Mouse (Mus musculus) heart, postnatal 14 days (tissue): ENCODE measurements around the gene Ick. TPM values are rescaled to one million over a fixed set of nuclear protein-coding genes. Genes with fewer than 3 reads are reported as not detected.
"Not testable (repeated sequence)": the region's sequence is repeated elsewhere in the genome, so short reads cannot be mapped to it uniquely, and the experiment has no call there.

Experiments
- DNase-seq, 2 experiments: peaks; one replicate each; pipeline ENCODE4 v3.0.0; 2021 to 2022
- intact Hi-C: fragments of 180-260 bp; cut with DNase I; formaldehyde crosslinking; loops from one replicate; pipeline ENCODE4 v1.15.1; 2025
- total RNA-seq, 2 experiments: library from RNA; stranded (reverse); gene quantifications; 2 replicates each; pipeline ENCODE4 v1.2.3; 2021

Gene Ick
- total RNA-seq, 2 experiments from 2014 or later, result 16.2 to 16.6 TPM

DNA sequence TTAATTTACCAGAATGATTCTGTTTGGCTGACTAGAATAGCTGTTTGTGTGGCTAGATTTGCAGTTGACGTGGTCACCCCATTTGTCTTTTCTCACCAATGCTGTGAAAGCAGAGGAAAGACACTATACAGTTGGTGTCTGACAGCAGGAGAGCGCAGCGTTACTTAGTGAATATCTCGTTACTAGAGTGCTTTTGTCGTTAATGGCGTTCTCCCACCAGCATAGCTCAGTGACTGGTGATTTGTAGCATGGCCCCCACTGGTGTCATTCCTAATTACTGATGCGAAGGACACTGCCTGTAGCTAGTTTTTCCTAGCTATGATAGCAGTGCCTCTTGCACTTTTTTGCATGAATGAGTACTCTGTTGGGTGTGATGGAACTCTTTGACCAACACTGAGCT is 26.7 kb downstream of the Ick start:
- intact Hi-C loops, result no loop called here
- DNase-seq, result no peak

- peak; percentile 25 to 40 for DNase-seq
Observed at GRCm38 (mm10) chr9:78138044-78138676, 29.2 kb downstream of the Ick start.

DNA sequence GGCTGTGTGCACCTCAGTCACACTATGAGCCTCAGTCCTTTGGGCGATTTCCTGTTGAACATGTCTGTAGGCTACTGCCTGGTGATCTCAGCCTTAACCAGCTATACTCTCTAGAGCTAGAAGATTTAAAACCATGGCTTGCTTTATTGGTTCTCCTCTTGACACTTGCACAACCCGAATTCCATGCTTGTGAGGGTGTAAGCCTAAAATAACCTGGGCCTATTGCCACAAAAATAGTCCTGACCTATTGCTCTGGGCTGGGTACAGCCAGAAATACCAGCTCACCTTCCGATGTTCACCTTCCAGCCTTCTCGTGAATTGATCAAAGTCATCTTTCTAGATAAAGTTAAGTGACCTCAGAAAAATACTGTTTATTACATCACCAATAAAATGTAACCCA is 30.5 kb downstream of the Ick start:
- peak in 1 of 2 experiments; percentile 40 for DNase-seq
- intact Hi-C loops, result no loop called here

More at GRCm38 (mm10) chr9:78138044-78138676, 29.2 kb downstream of the Ick start:
- intact Hi-C loops, result no loop called here

DNA sequence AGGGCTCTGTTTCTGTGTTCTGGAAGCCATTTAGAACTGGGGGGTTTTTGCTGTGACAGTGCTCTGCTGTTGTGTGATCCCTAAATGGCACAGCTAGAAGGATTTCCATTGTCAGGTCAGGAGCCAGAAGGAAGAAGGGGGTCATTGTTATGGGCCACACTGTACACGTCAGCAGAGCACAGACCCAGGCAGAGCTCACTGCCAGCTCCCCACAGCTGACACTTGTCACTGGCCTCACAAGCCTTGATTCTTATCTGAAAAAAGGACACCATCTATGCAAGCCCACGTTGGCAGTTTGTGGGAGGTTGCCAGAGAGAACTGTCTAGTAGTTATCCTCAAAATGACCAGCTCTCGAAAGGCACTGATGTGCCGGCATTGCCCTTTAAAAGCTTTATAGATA is 37.1 kb downstream of the Ick start:
- intact Hi-C loops, result no loop called here
- DNase-seq, result no peak

GRCm38 (mm10) chr9:78146627-78147026 is 37.6 kb downstream of the Ick start:
- DNase-seq, result no peak
- intact Hi-C loops, result no loop called here

DNA sequence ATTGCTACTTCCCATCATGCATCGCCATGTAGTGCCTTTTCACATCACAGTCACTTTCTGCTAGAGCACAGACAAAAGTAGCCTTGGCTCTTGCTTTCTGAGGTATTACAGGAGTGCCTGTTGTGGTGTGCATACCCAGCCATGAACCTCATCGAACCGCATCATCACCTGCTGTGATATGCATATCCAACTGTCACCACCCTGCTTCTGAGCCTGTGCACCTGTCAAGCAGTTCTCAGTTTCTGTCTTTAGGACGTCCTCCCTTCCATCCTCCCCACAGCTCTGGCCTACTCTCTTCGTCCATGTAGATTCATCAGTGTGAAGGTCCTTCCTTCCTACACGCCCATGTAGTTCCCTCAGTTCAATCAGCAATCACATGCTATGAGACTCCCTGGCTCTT is 39.2 kb downstream of the Ick start:
- no peak for DNase-seq
- intact Hi-C loops, result no loop called here

GRCm38 (mm10) chr9:78149770-78150169 is 40.8 kb downstream of the Ick start:
- DNase-seq, intact Hi-C loops: not testable (repeated sequence)

- intact Hi-C loops, result loop anchor here (1.0 kb wide), 1 partner anchor 41 kb away; no protein-coding TSS in a partner anchor
- DNase-seq, result no peak
Observed at GRCm38 (mm10) chr9:78154211-78154977, 45.4 kb downstream of the Ick start.

DNA sequence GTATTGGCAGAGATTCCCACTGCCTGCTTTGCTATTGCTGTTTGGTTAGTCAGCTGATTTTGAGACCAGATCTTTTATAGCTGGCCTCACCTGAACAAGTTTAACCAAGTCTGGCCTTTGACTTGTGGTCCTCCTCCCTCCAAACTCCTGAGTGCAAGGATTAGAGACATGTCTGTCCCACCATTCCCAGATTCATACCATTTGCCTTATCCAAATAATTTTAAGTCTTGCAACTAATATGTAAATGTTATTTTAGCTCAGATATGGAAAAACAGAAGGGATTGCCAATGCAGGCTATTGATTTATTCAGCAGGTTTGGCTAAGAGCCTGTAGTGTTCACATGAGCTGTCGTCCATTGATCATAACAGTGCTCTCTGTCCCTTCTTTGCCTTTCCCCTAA is 48.2 kb downstream of the Ick start:
- intact Hi-C loops, result no loop called here
- no peak for DNase-seq

- no peak for DNase-seq
- intact Hi-C loops, result no loop called here
Observed at GRCm38 (mm10) chr9:78163291-78163690, 54.3 kb downstream of the Ick start.

DNA sequence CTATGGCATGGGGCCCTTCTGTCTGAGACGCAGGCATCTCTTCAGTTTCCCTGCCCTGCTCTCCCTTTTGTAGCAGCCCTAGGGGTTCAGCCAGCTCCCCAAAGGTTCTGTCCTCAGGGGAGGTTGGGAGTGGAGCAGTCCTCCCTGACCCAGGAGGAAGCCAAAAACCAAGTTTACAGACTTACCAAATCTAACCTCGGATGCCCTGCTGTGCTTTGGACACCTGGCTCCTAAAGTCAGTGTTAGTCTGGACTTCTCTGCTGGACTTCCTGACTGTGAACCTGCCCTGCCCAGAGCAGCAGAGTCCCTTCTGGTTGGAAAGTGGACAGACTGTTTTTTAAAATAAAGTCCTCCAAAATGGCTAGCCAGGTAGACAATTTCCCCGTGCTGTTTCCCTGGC is 55.7 kb downstream of the Ick start:
- no peak for DNase-seq
- intact Hi-C loops, result no loop called here

DNA sequence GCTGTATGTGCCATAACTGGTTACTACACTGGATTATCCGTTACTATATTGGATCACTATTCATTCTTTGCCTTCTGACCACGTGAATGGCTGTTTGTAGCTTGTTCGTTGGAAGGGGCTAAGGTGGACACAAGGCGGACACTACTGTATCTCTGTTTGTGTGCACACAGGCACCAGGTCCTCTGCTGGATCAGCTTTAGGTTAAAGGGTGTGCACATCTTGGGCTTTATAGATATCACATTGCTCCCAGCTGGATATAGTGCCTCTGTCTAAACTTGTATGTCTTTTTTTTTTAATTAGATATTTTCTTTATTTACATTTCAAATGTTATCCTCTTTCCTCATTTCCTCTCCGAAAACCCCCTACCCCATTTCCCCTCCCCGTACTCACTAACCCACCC is 56.5 kb downstream of the Ick start:
- DNase-seq, result no peak
- intact Hi-C loops, result no loop called here

GRCm38 (mm10) chr9:78166694-78167452 is 57.9 kb downstream of the Ick start:
- DNase-seq, result peak in 1 of 2 experiments; percentile 15
- intact Hi-C loops, result no loop called here

DNA sequence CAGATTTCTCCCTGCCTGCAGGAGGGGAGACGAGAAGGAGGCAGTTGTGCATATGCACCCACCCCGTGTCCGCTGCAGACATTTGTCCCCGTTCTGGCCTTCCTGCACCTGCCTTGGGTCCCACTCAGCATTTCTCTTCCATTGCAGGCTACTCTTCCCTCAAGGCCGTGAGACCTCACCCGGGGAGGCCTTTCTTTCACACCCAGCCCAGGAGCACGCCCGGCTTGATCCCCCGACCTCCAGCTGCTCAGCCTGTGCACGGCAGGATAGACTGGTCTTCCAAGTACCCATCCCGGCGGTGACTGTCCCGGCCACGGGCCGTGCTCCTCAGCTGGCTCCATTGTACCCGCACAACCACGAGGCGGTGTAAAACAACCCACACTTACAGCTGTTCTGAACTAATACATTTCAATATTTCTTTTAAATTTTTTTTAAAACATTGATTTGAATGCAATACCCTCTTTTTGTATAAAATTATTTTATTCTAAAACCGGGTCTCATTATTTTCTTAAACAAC is 58.5 kb downstream of the Ick start:
- intact Hi-C loops, result no loop called here

GRCm38 (mm10) chr9:78168864-78169263 is 59.9 kb downstream of the Ick start:
- DNase-seq, result no peak
- intact Hi-C loops, result no loop called here

More for the DNA sequence above, 58.5 kb downstream of the Ick start:
- DNase-seq, result no peak

DNA sequence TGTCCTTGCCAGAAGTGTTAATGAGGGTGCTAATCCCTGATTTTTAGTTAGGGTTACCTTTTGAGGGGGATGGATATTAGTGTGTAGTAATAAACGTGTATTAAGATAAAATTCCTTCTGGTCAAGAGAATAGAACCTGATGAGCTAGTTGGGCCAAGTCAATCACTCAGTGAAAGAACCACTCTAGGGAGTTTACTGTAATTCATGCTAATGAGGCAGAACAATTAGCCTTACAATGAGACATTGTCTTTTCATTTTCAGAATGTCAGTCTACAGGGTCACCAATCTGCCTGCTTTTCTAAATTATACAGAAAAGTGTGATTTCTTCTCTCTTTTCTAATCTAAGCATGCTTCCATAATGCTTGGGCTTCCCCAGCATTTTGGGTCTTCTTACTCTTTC is 65.0 kb downstream of the Ick start:
- DNase-seq, result no peak
- intact Hi-C loops, result no loop called here

DNA sequence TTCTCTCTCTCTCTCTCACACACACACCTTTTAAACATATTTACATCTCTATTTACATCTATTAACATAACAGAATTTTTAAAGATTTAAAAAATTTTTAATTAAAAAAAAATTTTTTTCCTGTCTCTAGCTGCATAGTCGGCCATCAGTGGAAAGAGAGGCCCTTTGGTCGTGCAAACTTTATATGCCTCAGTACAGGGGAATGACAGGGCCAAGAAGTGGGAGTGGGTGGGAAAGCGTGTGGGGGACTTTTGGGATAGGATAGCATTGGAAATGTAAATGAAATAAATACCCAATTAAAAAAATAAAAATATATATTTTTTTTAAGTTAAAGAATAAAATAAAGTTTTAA is 65.9 kb downstream of the Ick start:
- intact Hi-C loops, DNase-seq: not testable (repeated sequence)

DNA sequence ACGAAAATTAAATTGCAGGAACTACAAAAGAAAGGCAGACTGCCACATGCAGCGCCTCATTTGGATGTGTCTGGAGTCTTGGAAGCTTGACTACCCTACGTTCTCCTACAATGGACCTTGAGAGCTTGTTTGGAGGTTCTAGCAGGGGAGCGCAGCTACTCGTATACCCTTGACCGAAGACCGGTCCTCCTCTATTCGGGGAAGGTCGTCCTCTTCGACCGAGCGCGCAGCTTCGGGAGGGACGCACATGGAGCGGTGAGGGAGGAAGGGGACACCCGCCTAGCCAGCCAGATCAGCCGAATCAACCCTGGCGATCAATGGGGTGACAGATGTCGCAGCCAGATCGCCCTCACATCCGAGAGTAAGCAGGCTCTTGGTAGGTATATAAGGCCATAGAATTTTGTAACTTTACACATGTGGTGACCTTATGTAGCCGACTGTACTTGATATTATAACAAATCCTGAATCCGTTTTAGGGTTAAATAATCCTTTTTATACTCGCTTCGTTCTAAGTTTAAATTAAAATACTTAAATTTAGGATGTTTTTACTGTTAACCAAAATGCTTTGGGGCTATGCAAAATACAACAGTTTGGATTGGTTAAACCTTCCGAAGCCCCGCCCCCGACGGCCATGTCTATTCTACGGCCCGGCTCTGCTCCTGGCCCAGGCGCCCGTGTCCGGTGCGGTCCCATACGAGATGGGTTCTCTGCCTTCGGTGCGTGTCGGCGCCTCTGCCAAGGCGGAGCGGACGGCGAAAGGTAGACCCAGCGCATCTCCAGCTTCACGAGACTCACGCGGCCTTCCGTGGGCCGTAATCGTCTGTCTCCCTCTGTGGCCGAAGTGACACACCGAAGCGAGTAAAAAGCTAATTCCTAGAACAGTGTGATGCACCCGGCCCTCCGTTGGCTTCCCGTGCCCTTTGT is 66.5 kb downstream of the Ick start:
- DNase-seq, result peak; percentile 96
- intact Hi-C loops, result no loop called here

- intact Hi-C loops, result no loop called here
- peak; percentile 47 to 68 for DNase-seq
Observed at GRCm38 (mm10) chr9:78176201-78176727, 67.3 kb downstream of the Ick start.

DNA sequence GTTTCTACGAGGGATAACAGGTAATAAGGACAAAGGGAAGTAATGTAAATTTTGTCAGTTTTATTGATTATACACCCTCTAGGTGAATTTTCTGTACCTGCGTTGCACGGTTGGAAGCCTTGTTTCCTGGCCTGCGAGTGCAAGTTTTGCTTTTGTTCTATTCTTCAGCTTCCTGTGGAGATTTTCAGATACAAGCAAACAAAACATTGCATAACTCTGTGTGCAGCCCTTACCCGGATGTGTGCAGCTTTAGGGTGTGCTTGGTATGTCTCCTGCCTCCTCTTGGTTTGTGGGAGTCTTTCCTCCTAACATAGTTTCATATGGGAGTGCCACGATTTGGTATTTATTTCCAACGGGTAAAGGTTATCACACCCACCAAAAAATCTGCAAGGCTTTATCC is 67.8 kb downstream of the Ick start:
- intact Hi-C loops, result no loop called here
- DNase-seq, result no peak
